Mouse (Mus musculus) cerebellum, adult (tissue): ENCODE results near the gene Pef1.

Experiments used
- ATAC-seq: cut with Nextera tagmentation; 2 replicates; pipeline ENCODE4 v1.9.2; 2017; ENCODE audit warnings: mild to moderate bottlenecking, moderate library complexity, mixed read lengths; ENCODE audit not compliant: insufficient number of reproducible peaks, low FRiP score, low TSS enrichment

Pef1 gene

GRCm38 (mm10) chr4:130087293-130087692 lies 15.1 kb upstream of the Pef1 start:
- 0 out of 2 replicates have a peak, but pooled peaks have one; percentile 22 for ATAC-seq

GRCm38 (mm10) chr4:130095137-130095536 lies 7.2 kb upstream of the Pef1 start:
- no peak for ATAC-seq

DNA sequence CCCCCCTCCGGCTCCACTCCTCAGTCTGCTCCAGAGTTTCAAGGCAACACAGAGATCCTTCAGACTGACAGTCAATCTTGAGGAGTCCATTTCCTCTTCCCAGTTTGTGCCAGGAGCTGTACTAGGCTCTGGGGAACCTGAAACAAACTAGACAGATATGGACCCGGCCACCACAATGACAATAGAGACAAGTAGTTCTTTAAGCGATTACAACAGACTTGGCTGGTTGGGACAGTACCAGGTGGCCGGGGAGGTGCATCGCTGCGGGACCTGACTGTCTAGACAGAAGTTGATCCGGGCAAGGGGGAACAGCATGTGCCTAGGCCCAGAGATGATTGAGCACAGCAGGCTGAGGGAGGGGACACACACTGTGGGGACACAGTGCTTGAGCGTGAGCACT lies 1.2 kb upstream of the Pef1 start:
- no peak for ATAC-seq

- ATAC-seq = no peak
These were observed 1.3 kb downstream of the Pef1 start for GRCm38 (mm10) chr4:130103632-130104031.

- ATAC-seq = no peak
These were observed 2.2 kb downstream of the Pef1 start for GRCm38 (mm10) chr4:130104584-130104983.

DNA sequence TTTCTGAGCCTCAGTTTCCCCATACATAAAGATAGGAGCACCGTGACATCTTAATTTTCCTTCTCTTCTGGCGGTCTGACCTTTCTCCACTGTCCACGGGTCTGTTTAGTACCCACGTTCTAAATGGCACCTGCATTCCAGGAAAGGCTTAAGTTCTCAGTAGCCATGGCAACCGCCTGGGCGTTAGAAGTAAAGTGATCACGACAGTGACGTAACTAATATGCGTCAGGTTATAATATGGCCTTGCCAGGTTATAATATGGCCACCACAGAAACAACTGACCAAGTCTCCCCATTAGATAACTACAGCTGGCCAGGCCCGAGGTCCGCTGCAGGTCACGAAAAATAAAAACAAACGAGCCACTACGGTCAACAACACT lies 4.7 kb downstream of the Pef1 start:
- ATAC-seq = peak; percentile 66; the same call in 1 of the 2 replicates

- peak; percentile 90 for ATAC-seq
These were observed 5.2 kb downstream of the Pef1 start for GRCm38 (mm10) chr4:130107444-130108131.

DNA sequence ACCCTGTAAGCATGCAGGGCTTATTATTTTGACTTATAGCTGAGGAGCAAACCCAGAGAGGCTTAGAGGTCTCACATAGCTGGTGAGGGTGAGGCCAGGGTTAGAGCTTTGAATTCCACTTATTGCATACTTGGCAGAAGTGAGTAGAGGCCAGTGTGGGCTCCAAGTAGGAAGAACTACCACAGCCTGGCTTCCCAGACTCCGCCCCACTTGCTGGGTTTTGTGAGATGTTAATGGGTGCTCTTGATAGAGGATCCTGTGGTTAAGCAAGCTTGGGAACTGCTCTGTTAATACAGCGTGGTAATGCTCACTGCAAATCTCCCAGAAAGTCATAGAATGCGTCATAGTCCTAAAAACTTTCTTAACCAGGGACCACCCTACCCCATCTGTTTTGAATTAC lies 6.6 kb downstream of the Pef1 start:
- no peak for ATAC-seq

- no peak for ATAC-seq
These were observed 7.3 kb downstream of the Pef1 start for GRCm38 (mm10) chr4:130109666-130110065.

- no peak for ATAC-seq
These were observed 7.7 kb downstream of the Pef1 start for GRCm38 (mm10) chr4:130110091-130110490.

GRCm38 (mm10) chr4:130112299-130112698 lies 9.9 kb downstream of the Pef1 start:
- ATAC-seq = no peak

GRCm38 (mm10) chr4:130112732-130113131 lies 10.4 kb downstream of the Pef1 start:
- ATAC-seq = no peak

DNA sequence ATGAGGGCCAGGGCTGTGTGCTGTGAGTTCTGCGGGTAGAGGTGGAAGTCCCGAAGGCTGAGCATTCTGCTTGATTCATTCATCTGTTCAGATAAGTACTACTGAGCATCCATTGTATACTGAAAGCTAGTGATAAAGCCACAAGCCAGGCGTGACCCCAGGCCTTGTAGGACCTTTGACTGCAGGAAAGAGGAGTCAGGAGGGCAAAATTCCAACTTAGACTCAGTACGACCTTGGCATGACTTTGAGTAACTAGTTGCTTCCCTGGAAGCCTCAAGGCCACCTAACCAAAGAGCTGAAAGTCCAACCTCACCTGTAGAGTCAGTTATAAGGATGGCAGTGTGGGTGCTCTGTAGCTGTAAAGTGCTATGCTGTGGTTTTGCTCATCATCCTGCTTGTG lies 18.4 kb downstream of the Pef1 start:
- no peak for ATAC-seq

DNA sequence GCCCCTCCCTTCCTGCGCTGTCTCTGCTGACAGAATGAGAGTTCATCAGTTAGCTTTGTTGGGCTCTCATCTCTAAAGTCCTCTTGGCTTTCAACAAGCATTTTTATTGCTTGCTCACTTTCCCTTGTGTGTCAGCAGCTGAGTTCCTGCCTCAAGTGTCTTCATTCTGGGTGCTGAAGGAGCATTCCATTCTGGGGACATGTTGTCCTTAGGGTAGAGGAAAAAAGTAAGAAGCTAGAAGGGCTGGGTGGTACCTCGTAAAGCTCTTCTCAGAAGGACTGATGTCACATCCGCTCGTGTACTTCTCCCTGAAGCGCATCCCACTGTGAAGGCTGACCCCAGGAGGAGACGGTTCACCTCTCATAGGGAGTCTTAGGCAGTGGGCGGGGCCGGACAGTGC lies 19.2 kb downstream of the Pef1 start:
- no peak for ATAC-seq

DNA sequence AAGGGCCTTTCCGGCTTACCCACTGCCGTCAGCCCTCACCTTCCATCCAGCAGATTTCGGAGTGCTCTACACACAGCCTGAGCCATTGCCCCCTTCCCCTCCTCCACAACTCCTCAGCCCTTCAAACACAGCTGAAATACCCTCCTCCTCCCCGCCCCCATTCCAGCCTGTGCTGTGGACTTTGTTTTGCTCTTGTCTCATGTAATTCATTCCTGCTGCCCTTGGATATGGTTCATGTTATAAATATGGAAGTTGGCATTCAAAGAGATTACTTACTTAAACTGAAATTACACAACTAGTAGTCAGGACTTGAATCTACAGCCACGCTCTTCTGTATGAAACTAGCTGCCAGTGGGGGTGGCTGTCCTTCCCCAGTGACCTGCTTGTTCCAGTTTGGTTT lies 20.7 kb downstream of the Pef1 start:
- ATAC-seq = no peak

- no peak for ATAC-seq
These were observed 21.8 kb downstream of the Pef1 start for GRCm38 (mm10) chr4:130124110-130124509.

DNA sequence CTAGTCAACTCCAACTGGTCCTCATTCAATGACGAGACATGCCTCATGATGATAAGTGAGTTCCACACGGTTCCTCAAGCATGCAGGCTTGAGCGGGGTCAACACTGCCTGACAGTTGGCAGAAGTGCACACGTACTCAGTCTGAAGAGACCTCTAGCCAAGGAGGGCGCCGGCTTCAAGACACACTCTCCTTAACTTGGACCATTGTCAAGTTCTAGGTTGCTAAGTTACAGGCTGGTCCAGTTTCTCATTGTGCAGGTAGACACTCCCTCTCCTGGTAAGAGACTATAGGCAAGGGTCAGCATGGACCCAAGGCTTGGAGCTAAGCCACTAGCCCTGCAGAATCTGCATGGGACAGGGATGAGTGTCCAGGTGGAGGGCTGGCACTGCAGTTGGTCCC lies 22.8 kb downstream of the Pef1 start:
- ATAC-seq = no peak

- ATAC-seq = no peak
These were observed 23.6 kb downstream of the Pef1 start for GRCm38 (mm10) chr4:130125935-130126334.

DNA sequence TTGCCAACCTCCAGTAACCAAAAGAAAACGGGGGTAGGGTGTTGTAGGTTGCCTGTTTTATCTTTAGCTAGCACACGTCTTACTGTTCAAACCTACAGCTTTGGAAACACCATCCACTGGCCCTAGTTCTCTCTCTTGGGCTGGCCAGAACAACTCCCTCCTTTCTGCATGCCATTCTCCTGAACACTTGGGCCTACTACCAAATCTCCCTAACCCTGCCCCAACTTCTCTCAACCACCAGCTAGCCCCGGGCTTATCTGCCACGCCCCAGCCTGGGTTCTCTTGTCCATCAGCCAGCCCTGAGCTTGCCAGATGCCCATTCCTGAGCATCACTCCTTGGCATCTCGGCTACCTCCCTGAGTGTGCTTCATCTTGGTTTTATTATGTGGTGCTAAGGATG lies 26.5 kb downstream of the Pef1 start:
- ATAC-seq = no peak

DNA sequence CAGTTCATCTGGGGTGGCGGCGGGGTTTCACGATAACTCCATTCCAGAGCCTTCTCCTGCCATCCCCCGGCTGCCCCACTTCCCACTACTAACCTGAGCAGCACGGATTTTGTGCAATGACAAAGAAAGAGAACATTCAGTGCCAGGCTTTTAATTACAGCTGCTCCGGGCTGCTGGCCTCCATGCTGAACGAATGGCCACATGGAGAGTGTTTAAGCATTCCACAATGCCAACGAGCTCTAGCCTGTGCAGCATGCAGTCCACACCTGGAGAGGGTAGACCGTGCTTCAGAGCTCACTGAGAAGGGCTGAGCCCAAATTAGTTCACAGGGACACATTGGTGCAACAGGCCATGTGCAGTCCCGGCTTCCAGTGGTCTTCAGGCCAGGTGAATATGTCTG lies 27.7 kb downstream of the Pef1 start:
- ATAC-seq = no peak

GRCm38 (mm10) chr4:130130641-130131350 lies 28.4 kb downstream of the Pef1 start:
- no peak for ATAC-seq

- no peak for ATAC-seq
These were observed 29.2 kb downstream of the Pef1 start for GRCm38 (mm10) chr4:130131448-130132105.
